Mouse (Mus musculus): ENCODE measurements around the gene Sorl1. TPM values are rescaled to one million over a fixed set of nuclear protein-coding genes. Genes with fewer than 3 reads are reported as not detected.

The Sorl1 gene
- polyA plus RNA-seq, 1 experiment, result under 0.01 TPM

- Histone ChIP-seq H3K36me3 (ENCODE audit: control insufficient read depth, insufficient read depth) (no peaks in the 10 kb centered on the region), H3K79me2 (ENCODE audit: control insufficient read depth, insufficient read depth) (no peaks in the 10 kb centered on the region), H3K27me3 (ENCODE audit: control insufficient read depth, insufficient read depth, insufficient read length) (no peaks in the 10 kb centered on the region), H3ac (ENCODE audit: control insufficient read depth, insufficient read length) (no peak overlapping the region), H3K4me3 (no peak overlapping the region), H3K4me2 (ENCODE audit: low read depth) (no peak overlapping the region)
- TF ChIP-seq POLR2AphosphoS2 (IDR thresholded peaks at IDR 0.05; ENCODE audit: insufficient read length, low read depth) (no peak), MAX (IDR thresholded peaks at IDR 0.05; ENCODE audit: low read depth) (no peak), REST (IDR thresholded peaks at IDR 0.05; ENCODE audit: insufficient read depth, insufficient read length) (no peak), SRF (IDR thresholded peaks at IDR 0.05; ENCODE audit: control insufficient read depth, insufficient read length, low read depth) (no peak), TCF12 (IDR thresholded peaks at IDR 0.05; ENCODE audit: insufficient read depth, poor library complexity, severe bottlenecking) (no peak), TCF3 (IDR thresholded peaks at IDR 0.05; ENCODE audit: insufficient read length, low read depth) (no peak), POLR2A (IDR thresholded peaks at IDR 0.05; ENCODE audit: insufficient read length, low read depth) (no peak)
These were observed 26.2 kb downstream of the Sorl1 start for GRCm38 (mm10) chr9:42097731-42098473.

DNA sequence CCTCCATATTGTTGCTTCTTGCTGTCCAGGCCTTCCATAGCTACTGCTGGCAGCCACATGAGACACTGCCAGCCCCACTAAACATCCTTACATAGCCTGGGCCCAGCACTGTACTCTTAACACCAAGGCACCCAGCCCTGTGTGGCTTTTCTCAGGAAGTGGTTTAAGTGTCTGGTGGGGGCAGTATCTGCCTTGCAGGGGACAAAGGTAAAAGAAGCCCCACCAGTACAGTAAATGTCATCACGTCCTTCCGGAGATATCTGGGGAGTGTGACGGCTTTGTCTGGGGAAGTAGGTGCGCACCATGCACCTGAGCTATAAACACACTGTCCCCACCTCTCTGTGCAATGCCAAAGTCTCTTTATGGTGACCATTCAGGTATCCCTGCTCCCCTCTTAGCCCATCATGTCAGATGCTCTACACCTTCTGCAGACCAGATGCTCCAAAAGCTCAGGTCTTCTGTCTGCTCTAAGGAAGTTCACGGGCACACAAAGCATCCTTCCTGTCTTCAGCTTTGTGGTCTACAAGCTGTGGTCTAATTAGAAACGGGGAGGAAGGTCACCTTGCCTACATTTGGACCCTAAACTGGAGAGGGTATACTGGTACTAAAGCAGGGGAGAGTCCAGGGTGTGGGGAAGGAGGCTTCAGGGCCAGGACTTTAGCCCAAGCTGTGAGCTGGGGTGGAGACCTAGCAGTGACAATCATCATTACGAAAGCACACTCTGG lies 26.9 kb downstream of the Sorl1 start:
- no peak overlapping the region for H3K4me3 ChIP-seq
- no peaks in the 10 kb centered on the region for H3K79me2 ChIP-seq (ENCODE audit: control insufficient read depth, insufficient read depth)
- H3ac ChIP-seq (ENCODE audit: control insufficient read depth, insufficient read length), result no peak overlapping the region
- no peak overlapping the region for H3K4me2 ChIP-seq (ENCODE audit: low read depth)
- H3K27me3 ChIP-seq (ENCODE audit: control insufficient read depth, insufficient read depth, insufficient read length), result no peaks in the 10 kb centered on the region
- H3K36me3 ChIP-seq (ENCODE audit: control insufficient read depth, insufficient read depth), result no peaks in the 10 kb centered on the region
- TF ChIP-seq CEBPB (IDR thresholded peaks at IDR 0.05; ENCODE audit: insufficient read depth, poor library complexity, severe bottlenecking) (no peak), MYOG (IDR thresholded peaks at IDR 0.05; ENCODE audit: control insufficient read depth in 1 of 3, insufficient read depth in 1 of 3, insufficient read length in 2 of 3, low read depth in 2 of 3) (no peak), E2F4 (IDR thresholded peaks at IDR 0.05; ENCODE audit: insufficient read depth) (no peak), MAX (IDR thresholded peaks at IDR 0.05; ENCODE audit: low read depth) (no peak), MYOD1 (IDR thresholded peaks at IDR 0.05; ENCODE audit: control insufficient read depth in 1 of 3, insufficient read length in 2 of 3, low read depth in 2 of 3) (no peak), POLR2AphosphoS2 (IDR thresholded peaks at IDR 0.05; ENCODE audit: insufficient read length, low read depth) (no peak), USF1 (IDR thresholded peaks at IDR 0.05; ENCODE audit: low read depth) (no peak), TCF12 (IDR thresholded peaks at IDR 0.05; ENCODE audit: insufficient read depth, poor library complexity, severe bottlenecking) (no peak), TCF3 (IDR thresholded peaks at IDR 0.05; ENCODE audit: insufficient read length, low read depth) (no peak), REST (IDR thresholded peaks at IDR 0.05; ENCODE audit: insufficient read depth, insufficient read length) (no peak), POLR2A (IDR thresholded peaks at IDR 0.05; ENCODE audit: insufficient read length, low read depth) (no peak), SRF (IDR thresholded peaks at IDR 0.05; ENCODE audit: control insufficient read depth, insufficient read length, low read depth) (no peak)

GRCm38 (mm10) chr9:42094752-42095151 lies 29.3 kb downstream of the Sorl1 start:
- Histone ChIP-seq H3K4me2 (ENCODE audit: low read depth) (peak overlapping the region; percentile 5), H3K27me3 (ENCODE audit: control insufficient read depth, insufficient read depth, insufficient read length) (no peaks in the 10 kb centered on the region), H3K79me2 (ENCODE audit: control insufficient read depth, insufficient read depth) (no peaks in the 10 kb centered on the region), H3K4me3 (no peak overlapping the region), H3K36me3 (ENCODE audit: control insufficient read depth, insufficient read depth) (no peaks in the 10 kb centered on the region), H3ac (ENCODE audit: control insufficient read depth, insufficient read length) (no peak overlapping the region)
- TF ChIP-seq CEBPB (IDR thresholded peaks at IDR 0.05; ENCODE audit: insufficient read depth, poor library complexity, severe bottlenecking), result no peak
- no peak for TF ChIP-seq MYOG (IDR thresholded peaks at IDR 0.05; ENCODE audit: control insufficient read depth in 1 of 3, insufficient read depth in 1 of 3, insufficient read length in 2 of 3, low read depth in 2 of 3)
- no peak for TF ChIP-seq E2F4 (IDR thresholded peaks at IDR 0.05; ENCODE audit: insufficient read depth)

DNA sequence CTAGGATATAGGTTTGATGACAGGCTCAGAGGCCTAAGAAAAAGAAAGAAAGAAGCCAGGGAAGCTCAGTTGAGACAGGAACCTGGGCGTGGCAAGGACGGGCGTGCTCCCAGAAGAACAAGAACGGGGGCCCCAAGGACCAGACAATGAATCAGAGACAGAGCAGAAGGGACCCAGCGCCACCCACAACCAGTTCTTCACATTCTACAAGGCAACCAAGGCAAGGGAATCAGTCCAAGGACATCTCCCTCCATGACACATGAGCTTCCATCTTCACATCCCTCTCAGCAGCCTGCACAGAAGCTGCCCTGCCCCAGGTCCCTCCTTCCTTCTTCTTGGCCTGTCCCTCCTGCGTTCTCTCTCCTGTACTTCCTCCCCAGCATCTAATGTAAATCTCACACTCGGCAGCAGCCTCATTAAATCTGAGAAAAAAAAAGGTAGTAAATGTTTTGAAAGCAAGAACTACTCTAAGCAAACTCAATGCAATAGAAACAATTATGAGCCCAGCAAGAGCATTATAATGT lies 30.0 kb downstream of the Sorl1 start:
- H3K79me2 ChIP-seq (ENCODE audit: control insufficient read depth, insufficient read depth), result no peaks in the 10 kb centered on the region
- no peak overlapping the region for H3ac ChIP-seq (ENCODE audit: control insufficient read depth, insufficient read length)
- no peak overlapping the region for H3K4me3 ChIP-seq
- TF ChIP-seq USF1 (IDR thresholded peaks at IDR 0.05; ENCODE audit: low read depth) (no peak), POLR2A (IDR thresholded peaks at IDR 0.05; ENCODE audit: insufficient read length, low read depth) (no peak), MYOG (IDR thresholded peaks at IDR 0.05; ENCODE audit: control insufficient read depth in 1 of 3, insufficient read depth in 1 of 3, insufficient read length in 2 of 3, low read depth in 2 of 3) (no peak)
- H3K4me2 ChIP-seq (ENCODE audit: low read depth), result peak overlapping the region; percentile 5
- no peaks in the 10 kb centered on the region for H3K27me3 ChIP-seq (ENCODE audit: control insufficient read depth, insufficient read depth, insufficient read length)
- no peaks in the 10 kb centered on the region for H3K36me3 ChIP-seq (ENCODE audit: control insufficient read depth, insufficient read depth)

- Histone ChIP-seq H3K79me2 (ENCODE audit: control insufficient read depth, insufficient read depth) (no peaks in the 10 kb centered on the region), H3K4me2 (ENCODE audit: low read depth) (no peak overlapping the region), H3K27me3 (ENCODE audit: control insufficient read depth, insufficient read depth, insufficient read length) (no peaks in the 10 kb centered on the region), H3K36me3 (ENCODE audit: control insufficient read depth, insufficient read depth) (no peaks in the 10 kb centered on the region), H3ac (ENCODE audit: control insufficient read depth, insufficient read length) (no peak overlapping the region), H3K4me3 (no peak overlapping the region)
- TF ChIP-seq CEBPB (IDR thresholded peaks at IDR 0.05; ENCODE audit: insufficient read depth, poor library complexity, severe bottlenecking) (no peak), E2F4 (IDR thresholded peaks at IDR 0.05; ENCODE audit: insufficient read depth) (no peak), TCF12 (IDR thresholded peaks at IDR 0.05; ENCODE audit: insufficient read depth, poor library complexity, severe bottlenecking) (no peak), SRF (IDR thresholded peaks at IDR 0.05; ENCODE audit: control insufficient read depth, insufficient read length, low read depth) (no peak), POLR2A (IDR thresholded peaks at IDR 0.05; ENCODE audit: insufficient read length, low read depth) (no peak)
These were observed 31.3 kb downstream of the Sorl1 start for GRCm38 (mm10) chr9:42092749-42093148.

Measured in myocyte (in vitro differentiated cells).